Mouse (Mus musculus) spleen, adult 18-20 months (tissue): ENCODE results near the gene Tmprss6.
A peak's percentile ranks its signal among the peaks of the same experiment; 100 is the strongest.

Experiments
- DNase-seq, 2 experiments: peaks; one replicate each; pipeline ENCODE4 v3.0.0; 2022; ENCODE audit warnings: mixed read lengths in 2 of 2

Tmprss6 gene

GRCm38 (mm10) chr15:78413083-78413718, 55.2 kb downstream of the Tmprss6 start:
- no peak for DNase-seq

DNA sequence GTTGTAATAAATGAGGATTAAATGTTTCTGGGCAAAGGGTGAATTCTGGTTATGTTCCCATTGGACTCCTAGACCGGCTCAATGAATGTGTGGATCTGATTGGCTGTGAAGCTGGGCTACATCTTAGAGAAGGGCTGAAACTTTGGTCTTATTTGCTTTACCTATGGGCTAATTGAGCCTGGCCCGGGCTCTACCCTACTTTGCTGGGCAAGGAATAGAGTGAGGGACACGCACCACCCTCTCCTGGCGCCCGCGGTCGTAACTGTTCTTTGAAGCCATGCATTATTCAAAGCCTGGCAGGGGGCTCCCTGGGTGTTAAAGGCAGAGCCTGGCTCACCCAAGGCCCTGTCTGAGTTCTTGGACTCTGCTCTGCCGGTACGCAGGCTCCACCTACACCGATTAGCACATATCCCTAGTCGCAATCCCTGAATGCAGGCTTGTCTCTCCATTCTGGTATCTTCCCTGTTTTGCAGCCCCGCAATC, 58.8 kb downstream of the Tmprss6 start:
- no peak for DNase-seq

- peak; percentile 79 to 85 for DNase-seq
These were observed 62.0 kb downstream of the Tmprss6 start, which contains the start of gene Mpst for GRCm38 (mm10) chr15:78406293-78406934. Gene Mpst (plus strand): TSS chr15:78406416.

GRCm38 (mm10) chr15:78405517-78406211, 62.8 kb downstream of the Tmprss6 start, which contains the start of gene Tst:
Gene Tst (minus strand): TSS chr15:78405907.
- DNase-seq: peak; percentile 63 to 75

DNA sequence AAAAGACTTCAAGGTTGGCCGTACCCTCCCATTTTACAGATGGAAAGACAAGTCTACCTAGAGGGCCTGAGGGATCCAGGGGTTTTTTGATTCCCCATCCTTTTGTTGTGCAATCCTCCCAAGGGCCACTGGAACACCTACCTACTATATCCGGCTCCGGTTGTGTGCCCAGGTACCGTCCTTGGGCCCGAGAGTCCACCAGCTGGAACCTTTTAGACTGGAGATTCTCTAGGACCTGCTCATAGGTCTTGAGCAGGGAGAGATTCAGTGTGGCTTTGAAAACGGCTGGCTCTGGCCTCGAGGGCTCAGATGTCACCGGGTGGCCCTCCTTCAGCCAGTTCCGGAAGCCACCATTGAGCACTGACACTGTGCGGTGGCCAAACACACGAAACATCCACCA, 63.3 kb downstream of the Tmprss6 start:
- DNase-seq: no peak

DNA sequence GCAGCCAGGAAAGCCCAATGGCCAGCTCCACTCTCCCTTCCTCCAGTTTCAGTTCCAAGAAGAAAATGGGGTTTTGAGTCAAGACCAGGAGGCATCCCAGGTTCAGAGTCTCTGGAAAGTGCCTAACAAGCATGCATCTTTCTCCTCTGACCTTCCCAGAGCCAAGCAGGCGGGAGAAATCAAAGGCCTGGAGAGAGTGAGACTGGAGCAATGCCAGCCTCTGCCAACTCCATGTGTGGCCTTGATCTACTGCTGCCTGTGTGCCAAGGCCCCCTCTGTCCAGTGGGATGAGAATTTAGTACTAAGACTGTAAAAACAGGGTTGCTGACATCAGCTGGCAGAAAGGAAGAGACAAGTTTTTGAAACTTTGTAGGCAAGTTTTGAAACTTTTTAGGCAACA, 64.5 kb downstream of the Tmprss6 start:
- no peak for DNase-seq

DNA sequence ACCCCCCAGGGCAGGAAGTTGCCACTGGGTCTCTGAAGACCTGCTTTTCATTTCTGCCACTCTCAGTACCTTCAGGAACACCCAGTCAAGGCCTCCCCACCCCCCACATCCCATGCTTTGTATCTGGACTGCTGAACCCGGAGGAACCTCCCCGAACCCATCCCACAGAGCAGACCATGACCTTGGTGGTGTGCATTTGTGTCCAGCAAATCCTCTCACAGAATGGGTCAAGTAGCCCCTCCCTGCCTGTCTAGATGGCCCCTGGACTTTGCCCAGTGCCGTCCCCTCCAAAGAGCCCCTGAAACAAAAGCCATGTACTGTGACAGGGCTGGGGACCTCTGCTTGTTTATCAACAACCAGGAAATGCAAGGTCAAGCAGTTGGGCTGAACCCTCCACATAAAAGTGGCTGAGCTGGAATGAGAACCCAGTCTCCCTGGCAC, 65.1 kb downstream of the Tmprss6 start:
- DNase-seq: no peak

- DNase-seq: no peak
These were observed 66.0 kb downstream of the Tmprss6 start for GRCm38 (mm10) chr15:78402423-78402822.

DNA sequence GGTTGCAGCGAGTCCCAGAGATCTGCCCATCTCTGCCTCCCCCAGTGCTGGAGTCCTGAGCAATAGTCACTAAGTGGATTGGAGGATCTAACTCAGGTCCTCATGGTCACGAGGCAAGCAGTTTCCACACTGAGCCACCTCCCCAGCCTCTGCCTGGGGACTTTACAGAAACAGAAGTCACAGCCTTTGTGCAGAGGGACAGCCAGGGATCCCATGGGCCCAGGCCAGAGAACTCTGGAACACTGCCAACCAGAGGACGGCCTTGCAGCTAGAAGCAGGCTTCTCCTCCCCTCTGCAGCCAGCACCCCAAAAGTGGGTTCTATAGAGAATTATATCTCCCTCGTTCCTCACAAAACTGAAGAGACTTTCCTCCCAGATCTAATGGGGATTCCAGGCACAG, 66.5 kb downstream of the Tmprss6 start:
- no peak for DNase-seq

DNA sequence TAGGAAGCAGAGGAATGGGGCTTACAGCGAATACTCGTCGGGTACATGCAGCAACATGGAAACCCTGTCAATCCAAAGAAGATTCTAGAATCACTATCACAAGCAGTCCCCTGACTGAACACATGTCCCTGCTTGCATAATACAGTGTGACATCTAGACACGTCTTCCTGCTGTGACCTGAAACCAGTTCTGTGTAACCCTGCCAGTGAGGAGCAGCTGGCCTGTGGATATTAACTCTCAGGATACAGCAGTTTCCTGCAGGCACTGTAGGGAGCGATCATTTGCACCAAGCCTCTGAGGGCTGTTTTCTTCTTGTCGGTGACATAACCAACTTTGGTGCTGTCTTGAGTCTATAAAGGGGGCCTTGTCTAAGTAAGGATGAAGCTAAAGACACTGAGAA, 67.1 kb downstream of the Tmprss6 start:
- no peak for DNase-seq

DNA sequence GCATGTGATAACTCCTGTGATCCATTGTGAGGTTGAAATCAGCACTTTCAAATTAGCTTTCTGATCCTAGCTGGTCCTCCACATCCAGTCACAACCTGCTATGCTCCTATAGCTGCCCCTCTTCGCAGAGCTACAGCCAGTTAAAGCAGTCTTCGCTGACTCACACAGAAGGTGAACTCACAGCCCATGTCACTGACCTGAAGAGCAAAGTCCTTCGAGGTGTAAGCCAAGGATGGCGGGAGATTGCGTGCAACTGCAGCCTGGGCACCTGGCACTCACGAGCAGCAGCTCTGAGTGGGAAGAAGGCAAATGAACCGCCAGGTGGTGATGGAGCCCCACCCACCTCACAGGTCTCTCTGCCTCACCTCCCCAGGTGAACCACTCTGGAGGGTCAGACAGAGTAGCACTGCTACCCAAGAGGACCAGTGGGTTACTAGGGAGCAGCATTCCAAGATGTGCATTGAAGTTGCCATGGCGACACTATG, 72.9 kb downstream of the Tmprss6 start, which contains the start of gene Tex33:
TSS of gene Tex33 (minus strand) at position 435 of the 485 bp plus-strand sequence.
- DNase-seq: no peak

DNA sequence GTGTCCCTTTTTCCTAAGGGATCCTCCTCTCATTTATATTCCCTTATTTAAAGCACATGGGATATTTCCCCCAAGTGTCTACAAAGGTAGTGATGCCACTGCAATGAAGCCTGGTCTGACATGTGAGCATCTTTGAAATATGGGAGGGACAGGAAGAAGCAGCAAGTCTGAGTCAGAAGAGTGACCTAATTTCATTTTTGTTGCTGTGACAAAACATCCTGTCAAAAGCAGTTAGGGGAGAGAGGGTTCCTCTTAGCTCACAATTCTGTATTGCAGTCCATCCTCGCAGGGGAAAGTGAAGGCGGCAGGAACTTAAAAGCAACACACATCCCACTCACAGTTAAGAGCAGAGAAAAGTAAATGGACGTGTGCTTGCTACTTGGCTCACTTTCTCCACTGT, 77.6 kb downstream of the Tmprss6 start:
- DNase-seq: no peak
